36 mouse cellular contexts compared by ENCODE assay signal in genomic region chr13:99040846-99041245, GRCm38 (mm10). TPM values are rescaled to one million over a fixed set of nuclear protein-coding genes. Genes with fewer than 3 reads are reported as not detected.
A peak's percentile ranks its signal among the peaks of the same experiment; 100 is the strongest.
DNase-seq lines count a peak whose midpoint lies in the region; ATAC-seq lines count a peak whose summit lies in the region.
"Had no signal": no experiment of that assay in that cellular context is flagged by ENCODE, and none has a peak within 500 bp of the region (broad histone marks: within the 10 kb centered on the region; RNA-seq: fewer than 3 reads in every experiment).

No protein-coding gene starts in this region.

- H3K27me3 ChIP-seq in heart, embryonic 11.5 days (ENCODE audit: control insufficient read depth, insufficient read depth, low read length) = no peaks in the 10 kb centered on the region
- H3K27me3 ChIP-seq: CH12.LX; heart, embryonic 15.5 days; hindbrain, embryonic 13.5 days; limb, embryonic 12.5 days; Patski had no signal

- no peak overlapping the region for H3K4me3 ChIP-seq in heart, embryonic 11.5 days (ENCODE audit: low read depth, low read length)
- H3K4me3 ChIP-seq: embryonic facial prominence, embryonic 10.5 days; heart, embryonic 15.5 days; hindbrain, embryonic 13.5 days; limb, embryonic 12.5 days had no signal

- WGBS in heart, embryonic 11.5 days (ENCODE audit: insufficient replicate concordance) = 76% methylated on average over 6 of the region's 6 CpGs

- H3K36me3 ChIP-seq in heart, embryonic 11.5 days (ENCODE audit: control insufficient read depth, insufficient read depth, low read length) = no peaks in the 10 kb centered on the region
- H3K36me3 ChIP-seq: embryonic facial prominence, embryonic 10.5 days; G1E; heart, embryonic 15.5 days; hindbrain, embryonic 13.5 days; limb, embryonic 12.5 days had no signal

- H3K4me1 ChIP-seq in heart, embryonic 11.5 days (ENCODE audit: control insufficient read depth, insufficient read depth, low read length) = peaks cover 19% of the 10 kb centered on the region
- H3K4me1 ChIP-seq: hindbrain, embryonic 13.5 days had no signal

- no peak overlapping the region for H3K9ac ChIP-seq in heart, embryonic 11.5 days (ENCODE audit: low read depth, low read length)
- H3K9ac ChIP-seq: forebrain, postnatal 0 days; heart, embryonic 15.5 days; hindbrain, embryonic 13.5 days; limb, embryonic 12.5 days; liver, postnatal 0 days had no signal

- no peak for ATAC-seq in heart, embryonic 11.5 days (replicated peaks; ENCODE audit: insufficient number of reproducible peaks, low FRiP score, low TSS enrichment)
- ATAC-seq: forebrain, postnatal 0 days; liver, postnatal 0 days; lung, postnatal 0 days; Patski had no signal

- no peaks in the 10 kb centered on the region for H3K9me3 ChIP-seq in heart, embryonic 11.5 days (replicated peaks; ENCODE audit: control insufficient read depth, low read length)
- H3K9me3 ChIP-seq: embryonic facial prominence, embryonic 10.5 days; G1E; heart, embryonic 15.5 days; hindbrain, embryonic 13.5 days; limb, embryonic 12.5 days had no signal

- no peak overlapping the region for H3K27ac ChIP-seq in heart, embryonic 11.5 days (ENCODE audit: low read depth, low read length)
- H3K27ac ChIP-seq: embryonic facial prominence, embryonic 10.5 days; heart, embryonic 15.5 days; hindbrain, embryonic 13.5 days; limb, embryonic 12.5 days; stomach, postnatal 0 days had no signal

- no peak overlapping the region for H3K4me2 ChIP-seq in heart, embryonic 11.5 days
- H3K4me2 ChIP-seq: heart, embryonic 15.5 days; hindbrain, embryonic 13.5 days; limb, embryonic 12.5 days; liver, embryonic 11.5 days had no signal

- intact Hi-C loops in left cerebral cortex, postnatal 14 days (cut with DNase I) = no loop called here

- peak; percentile 58 for DNase-seq in heart, adult 11 months
- DNase-seq in right cerebral cortex, adult 18-20 months = peak; percentile 83
- DNase-seq in right cerebral cortex, postnatal 10 days (ENCODE audit: low spot score in 2 of 2) = no peak
- peak; percentile 32 to 51 for DNase-seq in left cerebral cortex, postnatal 14 days (ENCODE audit: low spot score in 2 of 2)
- DNase-seq in thymus, postnatal 0 days (ENCODE audit: low spot score) = no peak
- no peak for DNase-seq in lung, postnatal 25 days (ENCODE audit: low spot score)
- DNase-seq: adrenal gland, adult 2 months; B cell, adult 2 months; cerebellum, adult 11-12 months; cerebellum, postnatal 10 days; forebrain, postnatal 0 days; gastrocnemius, postnatal 14 days; heart, adult 18-20 months; heart, postnatal 36 days; kidney, adult 18-20 months; liver, postnatal 0 days; midbrain, embryonic 14.5 days; thymus, postnatal 14 days had no signal

RNA-seq across cellular contexts. Expression of gene 1700024P04Rik, which starts 56.5 kb away (rescaled TPM):
- polyA plus RNA-seq in heart, embryonic 11.5 days (2014; fragmentation: Nextera tagmentation; extraction: Ambion mirVana) = not detected in 2 replicates
- not detected for total RNA-seq in left cerebral cortex, postnatal 14 days (2021)
- not detected in 2 replicates for polyA plus RNA-seq in thymus, postnatal 0 days (2015; fragmentation: Nextera tagmentation; extraction: Ambion mirVana)
- total RNA-seq: adrenal gland, adult 2 months; adrenal gland, postnatal 4 days; CH12.LX; forebrain, postnatal 0 days; G1E; gastrocnemius, postnatal 14 days; heart, adult 18-20 months; heart, postnatal 36 days; layer of hippocampus, postnatal 14 days; megakaryocyte-erythroid progenitor cell, adult 5-6 weeks had no signal
- polyA plus RNA-seq: adrenal gland, adult 2 months; cortical plate, adult 2 months; embryonic facial prominence, embryonic 10.5 days; forebrain, postnatal 0 days; G1E; heart, embryonic 15.5 days; hindbrain, embryonic 13.5 days; kidney, embryonic 16.5 days; large intestine, adult 2 months; limb, embryonic 12.5 days; liver, embryonic 11.5 days; liver, postnatal 0 days; lung, postnatal 0 days; midbrain, embryonic 14.5 days; neural tube, embryonic 11.5 days; Patski; stomach, postnatal 0 days had no signal

Comparison
In these comparisons a context has a peak if more than half of its experiments do, and no peak if none do; other contexts are left out.
1. DNase-seq: peak in heart, adult 11 months (single experiment), right cerebral cortex, adult 18-20 months (single experiment) and left cerebral cortex, postnatal 14 days (2 of 2); none in right cerebral cortex, postnatal 10 days (0 of 2), thymus, postnatal 0 days (single experiment) and lung, postnatal 25 days (single experiment).